Mouse (Mus musculus) intestine, embryonic 14.5 days (tissue): Measurements from ENCODE around the gene Tex2. TPM values are rescaled to one million over a fixed set of nuclear protein-coding genes. Genes with fewer than 3 reads are reported as not detected.

Experiments used
- ATAC-seq: fragments of 200-750 bp; cut with Nextera tagmentation; replicated peaks from 2 replicates; pipeline ENCODE4 v1.8.0; 2017; ENCODE audit warnings: low read depth, moderate number of reproducible peaks, moderate TSS enrichment, moderate library complexity; ENCODE audit not compliant: low FRiP score, low TSS enrichment
- DNase-seq: peaks from one replicate; pipeline ENCODE4 v3.0.0-alpha.2; 2018; ENCODE audit warnings: low spot score
- H3K27ac ChIP-seq: fragments of 300-500 bp; sonication (generic); 2 replicates; pipeline ENCODE4 v1.5.1; 2014; ENCODE audit warnings: low read depth, mild to moderate bottlenecking, control low read depth
- H3K27me3 ChIP-seq: fragments of 300-500 bp; sonication (generic); replicated peaks from 2 replicates; pipeline ENCODE4 v1.6.1; 2014; ENCODE audit warnings: low read length, control low read depth; ENCODE audit not compliant: control insufficient read depth, insufficient read depth
- H3K36me3 ChIP-seq: fragments of 300-500 bp; sonication (generic); 2 replicates; pipeline ENCODE4 v1.6.1; 2014; ENCODE audit warnings: low read length, control low read depth; ENCODE audit not compliant: control insufficient read depth, insufficient read depth
- H3K4me1 ChIP-seq: fragments of 300-500 bp; sonication (generic); replicated peaks from 2 replicates; pipeline ENCODE4 v1.6.1; 2014; ENCODE audit warnings: low read length, control low read depth, mixed read lengths; ENCODE audit not compliant: control insufficient read depth, insufficient read depth
- H3K4me2 ChIP-seq: fragments of 300-500 bp; sonication (generic); 2 replicates; pipeline ENCODE4 v1.6.1; 2014; ENCODE audit warnings: low read length
- H3K4me3 ChIP-seq: fragments of 300-500 bp; sonication (generic); 2 replicates; pipeline ENCODE4 v1.5.1; 2014; ENCODE audit warnings: low read depth, low read length, control low read depth, mixed read lengths
- H3K9ac ChIP-seq: fragments of 300-500 bp; sonication (generic); 2 replicates; pipeline ENCODE4 v1.6.1; 2014; ENCODE audit warnings: mild to moderate bottlenecking, low read length
- H3K9me3 ChIP-seq: fragments of 300-500 bp; sonication (generic); 2 replicates; pipeline ENCODE4 v1.6.1; 2016; ENCODE audit warnings: low read length, control low read depth; ENCODE audit not compliant: control insufficient read depth
- WGBS: fragments of 180-500 bp; shearing (Covaris S2); extraction: QIAGEN DNeasy Blood & Tissue Kit; methylation state at CpG from one replicate; pipeline ENCODE4 v1.1.7; 2014; 5-methylcytosine and 5-hydroxymethylcytosine counted together
- polyA plus RNA-seq: library from polyadenylated mRNA; unstranded; fragments of >200 nt; fragmentation: Nextera tagmentation; extraction: Ambion mirVana; gene quantifications from 2 replicates; pipeline ENCODE4 v1.2.1, GENCODE M21; 2014

Tex2 gene
- polyA plus RNA-seq, 1 experiment from 2014 or later = 11.6 TPM

DNA sequence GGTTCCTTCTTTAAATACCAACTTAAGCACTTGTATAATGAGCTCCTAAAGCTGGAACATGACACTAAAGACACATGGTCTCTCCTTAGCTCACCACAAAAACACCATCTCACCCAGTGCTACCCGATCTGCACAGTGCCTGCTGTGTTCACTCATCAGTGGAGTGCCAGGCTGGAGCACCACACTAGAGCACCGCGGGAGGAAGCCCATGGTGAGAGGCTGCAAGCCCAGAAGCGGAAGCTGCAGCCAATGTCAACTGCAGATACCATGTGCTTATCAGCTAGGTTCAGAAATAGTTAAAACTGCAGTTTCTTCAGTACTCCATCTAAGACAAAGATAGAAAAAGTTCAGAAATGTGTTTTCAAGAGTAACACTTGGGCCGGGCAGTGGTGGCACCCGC is 14.9 kb downstream of the Tex2 start:
- H3K4me1 ChIP-seq = peaks cover 6% of the 10 kb centered on the region; the same call in 1 of the 2 replicates
- H3K9me3 ChIP-seq = no peaks in the 10 kb centered on the region
- H3K9ac ChIP-seq = no peak overlapping the region
- H3K4me2 ChIP-seq = no peak overlapping the region
- H3K4me3 ChIP-seq = no peak overlapping the region
- 79% methylated on average over 6 of the region's 6 CpGs for WGBS
- DNase-seq = no peak
- ATAC-seq = no peak
- H3K27ac ChIP-seq = no peak overlapping the region
- no peaks in the 10 kb centered on the region for H3K36me3 ChIP-seq
- no peaks in the 10 kb centered on the region for H3K27me3 ChIP-seq

DNA sequence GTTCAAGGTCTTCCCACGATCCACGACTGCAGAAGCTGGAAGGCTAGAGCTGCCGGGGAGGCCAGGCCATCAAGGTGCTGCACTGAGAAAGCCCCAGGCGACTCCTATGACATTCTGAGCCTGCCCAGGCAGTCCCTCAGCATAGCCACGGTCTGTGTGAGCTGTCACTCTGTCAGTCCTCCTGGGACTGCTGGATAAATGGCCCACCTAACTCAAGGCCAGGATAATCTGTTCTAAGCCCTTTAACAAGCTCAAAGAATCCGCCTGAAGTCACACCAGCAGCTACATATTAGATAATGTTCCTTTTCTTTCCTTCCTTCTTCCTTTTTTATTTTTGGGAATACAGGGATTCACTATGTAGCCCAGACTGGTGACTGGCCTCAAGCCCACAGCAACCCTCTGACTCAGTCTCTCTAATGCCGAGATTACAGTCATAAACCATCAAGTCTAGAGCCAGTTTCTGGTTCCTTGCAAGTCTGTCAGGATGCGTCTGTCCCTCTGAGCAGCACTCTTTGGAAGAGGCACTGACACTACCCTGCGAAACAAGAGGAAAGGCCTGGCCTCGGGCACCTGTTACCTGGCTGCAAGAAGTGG is 15.4 kb downstream of the Tex2 start:
- Histone ChIP-seq H3K27ac (no peak overlapping the region), H3K9ac (no peak overlapping the region), H3K9me3 (no peaks in the 10 kb centered on the region), H3K4me2 (no peak overlapping the region), H3K36me3 (no peaks in the 10 kb centered on the region), H3K27me3 (no peaks in the 10 kb centered on the region), H3K4me3 (no peak overlapping the region), H3K4me1 (peaks cover 6% of the 10 kb centered on the region; the same call in 1 of the 2 replicates)
- 74% methylated on average over 10 of the region's 10 CpGs for WGBS
- DNase-seq = no peak
- no peak for ATAC-seq

DNA sequence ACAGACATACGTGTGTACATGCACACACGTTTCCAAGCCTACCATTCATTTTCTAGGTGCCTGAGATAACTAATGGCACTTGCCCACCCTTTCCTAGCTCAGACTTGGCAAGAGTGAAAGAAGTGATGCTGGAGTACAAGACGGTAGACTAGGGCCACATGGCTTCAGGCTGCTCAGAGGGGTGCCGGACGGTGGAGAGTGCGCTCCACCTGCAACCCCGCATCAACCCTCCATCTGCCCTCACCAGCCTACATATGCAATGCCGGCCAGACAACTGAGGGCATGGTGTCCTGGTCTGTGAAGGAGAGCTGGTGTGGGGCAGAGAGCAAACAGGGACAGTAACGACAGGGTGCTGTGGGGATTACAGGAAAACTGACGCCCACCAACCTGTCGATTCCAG is 22.0 kb downstream of the Tex2 start:
- WGBS = 90% methylated on average over 11 of the region's 11 CpGs
- no peak for DNase-seq

DNA sequence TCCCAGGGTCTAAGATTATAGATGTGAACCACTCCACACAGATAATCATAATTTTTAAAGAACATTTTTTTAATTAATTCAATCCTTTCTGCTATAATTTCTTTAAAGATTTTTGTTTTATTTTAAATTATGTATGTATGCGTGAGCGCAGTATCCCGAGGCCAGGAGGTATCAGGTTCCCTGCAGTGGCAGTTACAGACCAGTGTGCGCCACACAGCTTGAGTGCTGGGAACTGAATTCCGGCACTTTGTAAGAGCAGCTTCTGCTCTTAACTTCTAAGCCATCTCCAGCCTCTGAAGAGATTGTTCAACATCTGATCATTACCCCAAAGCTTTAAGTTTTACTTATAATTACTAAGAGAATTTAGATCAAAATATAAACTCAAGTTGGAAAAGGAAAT is 23.1 kb downstream of the Tex2 start:
- Histone ChIP-seq H3K4me3 (no peak overlapping the region), H3K27ac (no peak overlapping the region), H3K4me1 (peaks cover 4% of the 10 kb centered on the region; the same call in 1 of the 2 replicates), H3K36me3 (no peaks in the 10 kb centered on the region), H3K9ac (no peak overlapping the region), H3K4me2 (no peak overlapping the region), H3K9me3 (no peaks in the 10 kb centered on the region), H3K27me3 (no peaks in the 10 kb centered on the region)
- ATAC-seq (no peak), DNase-seq (no peak)
- 61% methylated on average over 5 of the region's 5 CpGs for WGBS

More for the DNA sequence above, 22.0 kb downstream of the Tex2 start:
- Histone ChIP-seq H3K4me1 (peaks cover 10% of the 10 kb centered on the region), H3K4me3 (no peak overlapping the region), H3K9me3 (no peaks in the 10 kb centered on the region), H3K27me3 (no peaks in the 10 kb centered on the region), H3K9ac (no peak overlapping the region), H3K27ac (no peak overlapping the region), H3K36me3 (no peaks in the 10 kb centered on the region), H3K4me2 (no peak overlapping the region)
- no peak for ATAC-seq

DNA sequence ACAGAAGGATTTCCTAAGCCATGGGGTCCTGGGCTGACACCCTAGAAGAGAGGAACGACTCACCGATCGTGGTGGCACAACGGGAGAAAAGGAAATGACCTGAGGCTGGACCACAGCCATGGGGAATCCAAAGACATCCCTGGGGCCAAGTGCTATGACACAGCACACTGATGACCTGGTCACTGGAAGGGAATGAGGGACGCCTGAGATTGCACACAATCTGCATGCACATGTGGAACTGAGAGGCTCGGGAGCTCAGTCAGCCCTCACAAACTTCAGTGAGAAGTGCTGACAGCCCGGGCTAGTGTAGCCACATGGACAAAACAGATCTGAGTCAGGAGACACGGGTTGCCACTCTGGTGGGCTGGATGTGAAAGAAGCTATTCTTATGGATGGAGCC is 24.4 kb downstream of the Tex2 start:
- ATAC-seq (no peak), DNase-seq (no peak)
- H3K4me2 ChIP-seq = no peak overlapping the region
- H3K27me3 ChIP-seq = no peaks in the 10 kb centered on the region
- 52% methylated on average over 8 of the region's 8 CpGs for WGBS
- H3K9me3 ChIP-seq = no peaks in the 10 kb centered on the region
- no peak overlapping the region for H3K27ac ChIP-seq
- no peak overlapping the region for H3K9ac ChIP-seq
- no peaks in the 10 kb centered on the region for H3K36me3 ChIP-seq
- no peak overlapping the region for H3K4me3 ChIP-seq
- H3K4me1 ChIP-seq = peaks cover 4% of the 10 kb centered on the region; the same call in 1 of the 2 replicates

DNA sequence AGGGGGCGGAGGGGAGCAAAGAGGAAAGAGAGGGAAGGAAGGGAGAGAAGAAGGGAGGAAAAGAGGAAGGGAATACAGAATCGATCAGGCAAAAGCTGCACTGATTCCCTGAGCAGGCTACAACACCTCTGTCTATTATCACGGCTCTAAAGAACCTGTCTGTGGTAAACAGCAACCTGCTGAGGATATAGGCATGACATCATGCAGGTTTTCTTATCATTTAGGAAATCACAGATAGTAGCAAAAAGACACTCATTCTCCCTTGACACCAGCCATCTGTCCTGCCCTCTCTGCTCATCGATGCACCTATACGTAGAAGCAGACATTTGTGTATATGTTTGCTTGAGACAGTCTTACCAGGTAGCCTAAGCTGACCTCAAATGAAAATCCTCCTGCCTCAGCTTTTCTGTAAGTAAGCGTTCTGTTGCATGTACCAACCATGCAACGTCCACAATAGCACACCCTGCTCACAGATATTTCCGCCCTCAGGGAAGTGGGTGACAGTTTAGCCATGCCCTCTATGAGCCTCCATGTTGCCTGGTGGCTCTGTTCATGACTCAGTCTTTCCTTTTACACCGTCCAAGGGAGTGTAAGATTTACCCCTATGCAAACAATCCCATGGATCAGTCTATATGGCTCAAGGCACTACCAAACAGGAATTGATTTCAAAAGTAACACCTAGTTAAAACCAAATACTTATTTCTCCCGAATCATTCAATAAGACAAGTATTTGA is 25.3 kb downstream of the Tex2 start:
- DNase-seq = no peak
- Histone ChIP-seq H3K4me3 (no peak overlapping the region), H3K9me3 (no peaks in the 10 kb centered on the region), H3K27ac (no peak overlapping the region), H3K36me3 (no peaks in the 10 kb centered on the region), H3K4me2 (no peak overlapping the region), H3K4me1 (peaks cover 4% of the 10 kb centered on the region; the same call in 1 of the 2 replicates), H3K27me3 (no peaks in the 10 kb centered on the region), H3K9ac (no peak overlapping the region)
- 75% methylated on average over 10 of the region's 10 CpGs for WGBS
- no peak for ATAC-seq

DNA sequence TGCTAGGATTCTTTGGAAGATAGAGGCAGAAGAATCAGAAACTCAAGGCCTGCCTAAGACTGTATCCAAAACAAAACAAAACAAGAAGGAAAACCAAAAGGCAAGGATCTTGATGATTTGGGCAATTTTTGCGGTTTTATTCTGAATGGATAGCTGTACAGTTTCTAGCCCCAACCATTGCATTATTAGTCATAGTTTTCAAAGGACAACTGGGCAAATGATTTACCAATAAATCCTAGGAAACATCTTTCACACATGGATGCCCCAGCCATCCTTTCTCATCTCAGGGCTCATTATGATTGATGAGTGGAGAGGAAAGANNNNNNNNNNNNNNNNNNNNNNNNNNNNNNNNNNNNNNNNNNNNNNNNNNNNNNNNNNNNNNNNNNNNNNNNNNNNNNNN is 29.4 kb downstream of the Tex2 start:
- no peak overlapping the region for H3K27ac ChIP-seq
- ATAC-seq = no peak
- no peaks in the 10 kb centered on the region for H3K27me3 ChIP-seq
- H3K9ac ChIP-seq = no peak overlapping the region
- H3K4me3 ChIP-seq = no peak overlapping the region
- no peaks in the 10 kb centered on the region for H3K36me3 ChIP-seq
- whole genome bisulfite sequencing = 88% methylated on average over 1 of the region's 1 CpGs
- no peaks in the 10 kb centered on the region; the same call in 1 of the 2 replicates for H3K4me1 ChIP-seq
- no peak for DNase-seq
- no peak overlapping the region for H3K4me2 ChIP-seq
- no peaks in the 10 kb centered on the region for H3K9me3 ChIP-seq

DNA sequence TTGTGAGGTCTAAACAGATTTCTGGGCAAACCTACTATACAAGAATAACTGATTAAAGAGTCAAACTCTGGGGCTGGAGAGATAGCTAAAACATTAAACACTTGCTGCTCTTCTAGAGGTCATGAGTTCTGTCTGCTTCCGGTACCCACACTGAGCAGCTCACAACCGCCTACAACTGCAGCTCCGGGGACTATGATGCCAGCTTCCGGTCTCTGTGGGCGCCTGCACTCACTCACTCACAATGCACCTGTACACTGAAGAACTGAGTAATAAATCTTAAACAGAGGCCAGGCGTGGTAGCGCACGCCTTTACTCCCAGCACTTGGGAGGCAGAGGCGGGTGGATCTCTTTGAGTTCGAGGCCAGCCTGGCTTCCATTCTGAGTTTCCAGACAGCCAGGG is 31.9 kb downstream of the Tex2 start:
- no peak overlapping the region for H3K4me3 ChIP-seq
- H3K27ac ChIP-seq = no peak overlapping the region
- H3K4me2 ChIP-seq = no peak overlapping the region
- H3K36me3 ChIP-seq = no peaks in the 10 kb centered on the region
- H3K9me3 ChIP-seq = no peaks in the 10 kb centered on the region
- H3K4me1 ChIP-seq = no peaks in the 10 kb centered on the region
- WGBS = 92% methylated on average over 10 of the region's 10 CpGs
- no peak overlapping the region for H3K9ac ChIP-seq
- H3K27me3 ChIP-seq = no peaks in the 10 kb centered on the region
- DNase-seq (no peak), ATAC-seq (no peak)

DNA sequence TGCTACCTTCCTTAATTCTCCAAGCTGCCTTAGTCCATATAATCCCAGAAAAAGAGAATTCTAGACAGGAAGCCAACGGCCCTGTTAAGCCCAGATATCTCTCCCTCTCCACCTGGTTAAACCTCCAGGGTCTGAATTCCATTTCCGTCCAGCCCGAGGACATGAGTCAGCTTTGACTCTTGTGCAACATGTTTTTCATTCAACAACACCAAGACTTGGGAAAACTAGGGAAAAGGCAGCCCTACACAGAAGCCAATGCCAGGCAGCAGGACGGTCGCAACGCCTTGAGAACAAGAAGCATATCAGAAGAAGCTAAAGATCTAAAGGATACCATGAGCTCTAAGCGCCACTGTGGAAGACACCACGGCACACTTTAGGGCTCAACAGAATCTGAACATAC is 32.8 kb downstream of the Tex2 start:
- no peak for DNase-seq
- Histone ChIP-seq H3K4me1 (no peaks in the 10 kb centered on the region), H3K36me3 (no peaks in the 10 kb centered on the region), H3K4me3 (no peak overlapping the region), H3K4me2 (no peak overlapping the region), H3K27me3 (no peaks in the 10 kb centered on the region), H3K9me3 (no peaks in the 10 kb centered on the region), H3K27ac (no peak overlapping the region), H3K9ac (no peak overlapping the region)
- WGBS = 92% methylated on average over 8 of the region's 8 CpGs
- no peak for ATAC-seq
